28 mouse cellular contexts compared by ENCODE assay signal in genomic region chr3:86024065-86024795, GRCm38 (mm10). TPM values are rescaled to one million over a fixed set of nuclear protein-coding genes. Genes with fewer than 3 reads are reported as not detected.
A peak's percentile ranks its signal among the peaks of the same experiment; 100 is the strongest.
DNase-seq lines count a peak whose midpoint lies in the region; ATAC-seq lines count a peak whose summit lies in the region.
"Had no signal": no experiment of that assay in that cellular context is flagged by ENCODE, and none has a peak within 500 bp of the region (broad histone marks: within the 10 kb centered on the region; RNA-seq: fewer than 3 reads in every experiment).

No protein-coding gene starts in this region.

- no peak overlapping the region for H3K27ac ChIP-seq in heart, embryonic 10.5 days
- H3K27ac ChIP-seq in limb, embryonic 11.5 days (replicated peaks; ENCODE audit: low read depth, low read length), result peak overlapping the region; percentile 42; the same call in 1 of the 2 replicates
- H3K27ac ChIP-seq: embryonic facial prominence, embryonic 12.5 days; embryonic facial prominence, embryonic 15.5 days; heart, embryonic 13.5 days; hindbrain, embryonic 15.5 days; intestine, embryonic 15.5 days had no signal

- 0 out of 2 replicates have a peak, but pooled peaks cover 3% of the 10 kb centered on the region for H3K36me3 ChIP-seq in heart, embryonic 10.5 days
- H3K36me3 ChIP-seq in limb, embryonic 11.5 days (ENCODE audit: control insufficient read depth, insufficient read depth, low read length), result no peaks in the 10 kb centered on the region
- H3K36me3 ChIP-seq: embryonic facial prominence, embryonic 12.5 days; embryonic facial prominence, embryonic 15.5 days; heart, embryonic 13.5 days; hindbrain, embryonic 15.5 days; intestine, embryonic 15.5 days had no signal

- H3K9me3 ChIP-seq in heart, embryonic 10.5 days, result no peaks in the 10 kb centered on the region
- H3K9me3 ChIP-seq in limb, embryonic 11.5 days (ENCODE audit: control insufficient read depth, low read length), result no peaks in the 10 kb centered on the region
- H3K9me3 ChIP-seq: embryonic facial prominence, embryonic 12.5 days; embryonic facial prominence, embryonic 15.5 days; heart, embryonic 13.5 days; hindbrain, embryonic 15.5 days; intestine, embryonic 15.5 days had no signal

- H3K9ac ChIP-seq in limb, embryonic 11.5 days (ENCODE audit: low read length), result no peak overlapping the region
- H3K9ac ChIP-seq: embryonic facial prominence, embryonic 12.5 days; embryonic facial prominence, embryonic 15.5 days; forebrain, postnatal 0 days; heart, embryonic 13.5 days; hindbrain, embryonic 15.5 days; intestine, embryonic 15.5 days had no signal

- peak; percentile 54; the same call in 1 of the 2 replicates for ATAC-seq in limb, embryonic 11.5 days (ENCODE audit: insufficient number of reproducible peaks, low FRiP score, low TSS enrichment, low read depth)
- ATAC-seq in granulocyte monocyte progenitor cell, adult 5-6 weeks (replicated peaks; ENCODE audit: poor library complexity, severe bottlenecking), result no peak
- ATAC-seq: activated CD4-positive, CD25-positive, alpha-beta regulatory T cell, adult 4 months; forebrain, embryonic 14.5 days; forebrain, postnatal 0 days; intestine, embryonic 15.5 days had no signal

- 91% methylated on average over 12 of the region's 12 CpGs for WGBS in heart, embryonic 10.5 days
- WGBS in limb, embryonic 11.5 days, result 47% methylated on average over 12 of the region's 12 CpGs

- H3K4me1 ChIP-seq in heart, embryonic 10.5 days, result peaks cover 11% of the 10 kb centered on the region; the same call in 1 of the 2 replicates
- H3K4me1 ChIP-seq in limb, embryonic 11.5 days (ENCODE audit: control insufficient read depth, insufficient read depth, low read length), result peaks cover 12% of the 10 kb centered on the region
- H3K4me1 ChIP-seq: embryonic facial prominence, embryonic 12.5 days; embryonic facial prominence, embryonic 15.5 days; hindbrain, embryonic 15.5 days; intestine, embryonic 15.5 days had no signal

- H3K4me2 ChIP-seq in limb, embryonic 11.5 days (ENCODE audit: low read depth, severe bottlenecking), result peak overlapping the region; percentile 7; the same call in 1 of the 2 replicates
- H3K4me2 ChIP-seq: embryonic facial prominence, embryonic 12.5 days; embryonic facial prominence, embryonic 15.5 days; heart, embryonic 13.5 days; hindbrain, embryonic 15.5 days; intestine, embryonic 15.5 days had no signal

- DNase-seq in heart, adult 11 months, result peak; percentile 57
- no peak for DNase-seq in heart, embryonic 10.5 days (ENCODE audit: low spot score)
- peak; percentile 77 for DNase-seq in forelimb bud, embryonic 11.5 days (ENCODE audit: low read depth, low spot score)
- DNase-seq in limb, embryonic 11.5 days (ENCODE audit: low spot score), result peak; percentile 44
- DNase-seq in right cerebral cortex, adult 18-20 months, result no peak
- DNase-seq: adrenal gland, adult 8-10 months; cerebellum, adult 11 months; cerebellum, adult 2 months; cerebellum, adult 9-11 months; cerebellum, postnatal 25 days; forebrain, postnatal 0 days; gastrocnemius, postnatal 36 days; heart, adult 18-20 months; heart, postnatal 14 days; heart, postnatal 4 days had no signal

- H3K4me3 ChIP-seq in heart, embryonic 10.5 days, result no peak overlapping the region
- H3K4me3 ChIP-seq in limb, embryonic 11.5 days (ENCODE audit: low read depth, low read length), result no peak overlapping the region
- H3K4me3 ChIP-seq: embryonic facial prominence, embryonic 12.5 days; embryonic facial prominence, embryonic 15.5 days; heart, embryonic 13.5 days; hindbrain, embryonic 15.5 days; intestine, embryonic 15.5 days had no signal

- peaks cover 49% of the 10 kb centered on the region; the same call in 1 of the 2 replicates for H3K27me3 ChIP-seq in heart, embryonic 10.5 days (ENCODE audit: insufficient read depth, poor library complexity, severe bottlenecking)
- no peaks in the 10 kb centered on the region for H3K27me3 ChIP-seq in limb, embryonic 11.5 days (ENCODE audit: control insufficient read depth, insufficient read depth, low read length)
- H3K27me3 ChIP-seq: embryonic facial prominence, embryonic 12.5 days; embryonic facial prominence, embryonic 15.5 days; hindbrain, embryonic 15.5 days; intestine, embryonic 15.5 days had no signal

RNA-seq across cellular contexts. Expression of gene Prss48, which starts 21.9 kb away (rescaled TPM):
- polyA plus RNA-seq in heart, embryonic 10.5 days (2016; fragmentation: Nextera tagmentation; extraction: Ambion mirVana), result not detected in 2 replicates
- polyA plus RNA-seq in limb, embryonic 11.5 days (2014; fragmentation: Nextera tagmentation; extraction: Ambion mirVana), result 0.21 TPM in 1 of 2 replicates, not detected in the other
- not detected in 2 replicates for total RNA-seq in granulocyte monocyte progenitor cell, adult 5-6 weeks (2014; fragmentation: Nextera tagmentation)
- not detected in 2 replicates for total RNA-seq in granulocyte monocyte progenitor cell, adult 5-6 weeks (2017)
- total RNA-seq: adrenal gland, adult 8-10 months; adrenal gland, postnatal 4 days; common myeloid progenitor, adult 5-6 weeks; forebrain, postnatal 0 days; gastrocnemius, adult 8-10 months; gastrocnemius, postnatal 36 days; heart, adult 18-20 months; heart, postnatal 14 days; heart, postnatal 4 days had no signal
- polyA plus RNA-seq: activated CD4-positive, CD25-positive, alpha-beta regulatory T cell, adult 4 months; cerebellum, adult 2 months; embryonic facial prominence, embryonic 12.5 days; embryonic facial prominence, embryonic 15.5 days; forebrain, embryonic 11.5 days; forebrain, embryonic 14.5 days; forebrain, postnatal 0 days; heart, embryonic 13.5 days; heart, embryonic 16.5 days; hindbrain, embryonic 15.5 days had no signal

RNA-seq across cellular contexts. Expression of gene Sh3d19, which starts 53.3 kb away (rescaled TPM):
- 10.4 and 17.7 TPM in 2 replicates for polyA plus RNA-seq in heart, embryonic 10.5 days (2016; fragmentation: Nextera tagmentation; extraction: Ambion mirVana)
- 19.4 and 22.8 TPM in 2 replicates for polyA plus RNA-seq in limb, embryonic 11.5 days (2014; fragmentation: Nextera tagmentation; extraction: Ambion mirVana)
- 2.0 and 4.2 TPM in 2 replicates for total RNA-seq in granulocyte monocyte progenitor cell, adult 5-6 weeks (2014; fragmentation: Nextera tagmentation)
- 10.6 and 11.5 TPM in 2 replicates for total RNA-seq in granulocyte monocyte progenitor cell, adult 5-6 weeks (2017)

Comparison
In these comparisons a context has a peak if more than half of its experiments do, and no peak if none do; other contexts are left out.
1. DNase-seq: peak in heart, adult 11 months (single experiment), forelimb bud, embryonic 11.5 days (single experiment) and limb, embryonic 11.5 days (single experiment); none in heart, embryonic 10.5 days (single experiment) and right cerebral cortex, adult 18-20 months (single experiment).